Mouse (Mus musculus) midbrain, postnatal 0 days (tissue): ENCODE measurements around the gene Sergef. TPM values are rescaled to one million over a fixed set of nuclear protein-coding genes. Genes with fewer than 3 reads are reported as not detected.
A peak's percentile ranks its signal among the peaks of the same experiment; 100 is the strongest.

Experiments used
- ATAC-seq: fragments of 200-750 bp; cut with Nextera tagmentation; 2 replicates; pipeline ENCODE4 v1.8.0; 2017; ENCODE audit warnings: moderate number of reproducible peaks, mild to moderate bottlenecking, moderate TSS enrichment, moderate library complexity; ENCODE audit not compliant: low FRiP score
- DNase-seq: peaks from one replicate; pipeline ENCODE4 v3.0.0-alpha.2; 2015; ENCODE audit warnings: low spot score
- H3K27ac ChIP-seq: fragments of 300-500 bp; sonication (generic); 2 replicates; pipeline ENCODE4 v1.5.1; 2014; ENCODE audit warnings: low read depth, mild to moderate bottlenecking, low read length, mixed read lengths
- H3K27me3 ChIP-seq: fragments of 300-500 bp; sonication (generic); 2 replicates; pipeline ENCODE4 v1.6.1; 2014; ENCODE audit warnings: low read length, control low read depth, mixed read lengths; ENCODE audit not compliant: insufficient read depth
- H3K36me3 ChIP-seq: fragments of 300-500 bp; sonication (generic); 2 replicates; pipeline ENCODE4 v1.6.1; 2014; ENCODE audit warnings: low read length, control low read depth, mixed read lengths; ENCODE audit not compliant: insufficient read depth
- H3K4me1 ChIP-seq: fragments of 300-500 bp; sonication (generic); 2 replicates; pipeline ENCODE4 v1.6.1; 2014; ENCODE audit warnings: mild to moderate bottlenecking, control low read depth, antibody characterized with exemption, low read length, mixed read lengths; ENCODE audit not compliant: insufficient read depth
- H3K4me2 ChIP-seq: fragments of 300-500 bp; sonication (generic); 2 replicates; pipeline ENCODE4 v1.6.1; 2014; ENCODE audit warnings: low read depth, mild to moderate bottlenecking, low read length, mixed read lengths; ENCODE audit not compliant: poor library complexity, severe bottlenecking
- H3K4me3 ChIP-seq: fragments of 300-500 bp; sonication (generic); 2 replicates; pipeline ENCODE4 v1.5.1; 2014; ENCODE audit warnings: low read depth, mild to moderate bottlenecking, low read length, moderate library complexity
- H3K9ac ChIP-seq: fragments of 300-500 bp; sonication (generic); replicated peaks from 2 replicates; pipeline ENCODE4 v1.6.1; 2014; ENCODE audit warnings: mild to moderate bottlenecking, low read length, moderate library complexity, mixed read lengths; ENCODE audit not compliant: poor library complexity, severe bottlenecking
- H3K9me3 ChIP-seq: fragments of 300-500 bp; sonication (generic); 2 replicates; pipeline ENCODE4 v1.6.1; 2016; ENCODE audit warnings: low read length, control low read depth
- CTCF ChIP-seq: IDR thresholded peaks from 2 replicates; pipeline ENCODE4 v1.5.1; 2016; ENCODE audit warnings: antibody characterized with exemption, mild to moderate bottlenecking
- WGBS: fragments of 180-500 bp; shearing (Covaris S2); extraction: QIAGEN DNeasy Blood & Tissue Kit; methylation state at CpG from one replicate; pipeline ENCODE4 v1.1.7; 2014; 5-methylcytosine and 5-hydroxymethylcytosine counted together
- polyA plus RNA-seq: library from polyadenylated mRNA; unstranded; fragments of >200 nt; fragmentation: Nextera tagmentation; extraction: Ambion mirVana; gene quantifications from 2 replicates; pipeline ENCODE4 v1.2.1, GENCODE M21; 2015
- total RNA-seq: library from RNA; depleted of rRNA; stranded (reverse); fragments of >200 nt; gene quantifications from 2 replicates; pipeline ENCODE4 v1.2.3, GENCODE M21; 2014

Sergef gene
- total and polyA plus RNA-seq, 2 experiments from 2014 or later, result 47.5 to 50.9 TPM

DNA sequence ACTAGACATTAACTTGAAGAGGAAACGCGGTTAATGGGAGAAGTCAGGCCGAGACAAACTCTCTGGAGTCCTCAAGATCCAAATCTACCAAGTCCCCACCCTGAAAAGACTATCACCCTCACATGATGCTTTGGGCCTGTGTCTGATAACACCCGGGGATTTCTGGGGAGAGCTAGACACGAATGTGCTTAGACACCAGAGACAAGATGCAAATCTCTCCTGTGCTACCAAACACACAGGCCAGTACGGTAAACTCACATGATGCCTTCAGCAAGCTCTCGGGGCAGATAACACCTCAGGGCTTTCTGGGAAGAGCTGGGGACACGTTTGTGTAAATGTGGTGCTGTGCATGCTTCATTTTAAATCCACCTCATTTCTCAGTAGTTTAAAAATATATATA, 36.3 kb upstream of the Sergef start:
- H3K4me1 ChIP-seq, result no peaks in the 10 kb centered on the region
- no peak overlapping the region for H3K27ac ChIP-seq
- no peaks in the 10 kb centered on the region for H3K9me3 ChIP-seq
- no peak overlapping the region for H3K4me2 ChIP-seq
- no peaks in the 10 kb centered on the region for H3K27me3 ChIP-seq
- H3K36me3 ChIP-seq, result no peaks in the 10 kb centered on the region
- H3K4me3 ChIP-seq, result no peak overlapping the region
- TF ChIP-seq CTCF, result no peak
- ATAC-seq, result no peak
- WGBS, result 85% methylated on average over 8 of the region's 8 CpGs
- H3K9ac ChIP-seq, result no peak overlapping the region
- no peak for DNase-seq

DNA sequence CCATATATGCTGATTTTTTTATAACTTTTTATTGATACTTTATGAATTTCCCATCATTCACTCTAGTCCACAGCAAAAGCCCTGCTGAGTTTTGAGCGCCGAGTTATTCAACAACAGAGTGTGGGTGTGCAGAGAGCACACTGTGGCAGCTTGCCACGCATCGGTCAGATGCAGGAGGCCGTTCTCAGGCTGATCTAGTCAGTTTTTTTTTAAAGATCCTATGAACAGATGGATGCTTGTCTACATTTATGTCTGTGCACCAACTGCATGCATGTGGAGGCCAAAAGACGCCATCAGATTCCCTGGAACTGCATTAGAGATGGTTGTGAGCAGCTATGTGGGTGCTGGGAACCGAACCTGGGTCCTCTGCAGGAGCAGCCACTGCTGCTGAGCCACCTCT, 35.5 kb upstream of the Sergef start:
- Histone ChIP-seq H3K4me2 (no peak overlapping the region), H3K27ac (no peak overlapping the region), H3K27me3 (no peaks in the 10 kb centered on the region), H3K9ac (no peak overlapping the region), H3K9me3 (no peaks in the 10 kb centered on the region), H3K36me3 (no peaks in the 10 kb centered on the region), H3K4me1 (no peaks in the 10 kb centered on the region), H3K4me3 (no peak overlapping the region)
- DNase-seq, result no peak
- TF ChIP-seq CTCF, result no peak
- no peak for ATAC-seq
- 91% methylated on average over 7 of the region's 7 CpGs for WGBS

DNA sequence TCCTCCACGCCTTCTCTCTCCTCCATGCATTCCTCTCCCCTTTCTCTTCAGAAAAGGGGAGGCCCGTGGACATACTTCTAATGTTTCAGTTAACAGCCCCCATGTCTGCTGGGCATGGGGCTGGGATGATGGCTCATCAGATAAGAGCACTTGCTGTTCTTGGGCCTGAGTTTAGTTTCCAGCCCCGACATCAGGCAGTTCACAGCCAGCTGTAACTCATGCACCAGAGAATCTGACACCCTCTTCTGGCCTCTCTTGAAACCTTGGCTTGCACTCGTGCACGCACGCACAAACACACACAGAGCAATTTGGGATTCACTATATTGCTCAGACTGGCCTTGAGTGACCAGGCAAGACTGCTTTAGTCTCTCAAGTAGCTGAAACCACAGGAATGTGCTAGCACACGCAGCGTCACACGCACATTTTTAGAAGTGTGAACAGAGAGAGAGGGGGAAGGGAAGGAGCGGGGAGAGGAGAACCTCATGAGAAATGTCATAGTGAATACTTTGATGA, 32.6 kb upstream of the Sergef start, which contains the start of gene Tph1:
Gene Tph1 (minus strand): TSS at position 378 of the 513 bp plus-strand sequence.
- Histone ChIP-seq H3K4me3 (no peak within 1 kb of the TSS), H3K4me2 (no peak within 1 kb of the TSS), H3K27ac (no peak within 1 kb of the TSS), H3K9me3 (no peaks in the 10 kb centered on the region), H3K36me3 (no peaks in the 10 kb centered on the region), H3K27me3 (no peaks in the 10 kb centered on the region), H3K9ac (no peak within 1 kb of the TSS), H3K4me1 (peaks cover 2% of the 10 kb centered on the region; the same call in 1 of the 2 replicates)
- 72% methylated on average over 10 of the region's 10 CpGs for WGBS
- no peak for DNase-seq
- TF ChIP-seq CTCF, result no peak
- no peak for ATAC-seq

DNA sequence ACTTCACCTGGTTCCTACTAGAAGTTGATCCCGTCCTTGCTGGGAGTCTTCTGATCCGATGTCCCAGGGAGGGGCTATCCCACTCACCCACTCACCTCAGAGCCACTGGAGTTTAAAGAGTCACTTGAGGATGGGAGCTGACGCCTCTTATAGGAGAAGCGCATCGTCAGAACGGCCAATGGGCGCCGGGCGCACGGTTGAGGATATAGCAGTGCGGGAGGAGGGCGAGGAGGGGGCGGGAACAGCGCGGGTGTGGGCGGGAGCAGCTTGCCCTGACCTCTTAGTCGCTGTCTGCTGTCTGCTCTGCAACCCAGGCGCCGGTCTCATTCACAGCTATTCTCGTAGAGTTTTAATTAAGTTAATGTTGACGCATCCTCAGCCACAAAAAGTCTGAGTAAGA, 27.6 kb upstream of the Sergef start:
- Histone ChIP-seq H3K27ac (no peak overlapping the region), H3K36me3 (no peaks in the 10 kb centered on the region), H3K9me3 (no peaks in the 10 kb centered on the region), H3K9ac (no peak overlapping the region), H3K4me3 (peak overlapping the region; percentile 8; the same call in 1 of the 2 replicates), H3K4me1 (peaks cover 3% of the 10 kb centered on the region; the same call in 1 of the 2 replicates), H3K27me3 (peaks cover 13% of the 10 kb centered on the region; the same call in 1 of the 2 replicates), H3K4me2 (peak overlapping the region; percentile 52)
- ATAC-seq (0 out of 2 replicates have a peak, but pooled peaks have one; percentile 44), DNase-seq (peak; percentile 22)
- WGBS, result 3% methylated on average over 21 of the region's 21 CpGs
- no peak for TF ChIP-seq CTCF

DNA sequence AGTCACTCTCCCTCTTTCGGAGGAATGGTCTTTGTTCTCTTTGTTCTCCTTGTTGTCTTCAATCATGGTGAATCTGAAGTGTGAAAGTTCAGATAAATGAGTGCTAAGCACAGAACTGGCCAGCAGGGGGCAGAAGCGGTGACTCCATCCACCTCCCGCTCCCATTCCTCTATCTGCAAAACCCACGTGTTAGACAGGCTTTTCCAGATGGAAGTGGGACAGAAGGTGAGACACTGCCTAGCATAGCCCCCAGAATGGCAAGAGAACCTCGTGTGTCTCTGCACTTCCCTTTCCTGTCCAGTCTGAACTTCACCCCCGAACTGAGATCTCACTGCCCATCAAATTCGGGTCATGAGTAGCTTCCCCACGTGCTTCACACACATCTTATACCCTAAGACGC, 25.6 kb upstream of the Sergef start:
- ATAC-seq (no peak), DNase-seq (peak; percentile 42)
- Histone ChIP-seq H3K36me3 (no peaks in the 10 kb centered on the region), H3K9me3 (no peaks in the 10 kb centered on the region), H3K27ac (no peak overlapping the region), H3K4me1 (peaks cover 3% of the 10 kb centered on the region; the same call in 1 of the 2 replicates), H3K4me2 (no peak overlapping the region), H3K4me3 (no peak overlapping the region), H3K27me3 (peaks cover 13% of the 10 kb centered on the region; the same call in 1 of the 2 replicates), H3K9ac (no peak overlapping the region)
- TF ChIP-seq CTCF, result peak; percentile 71
- 40% methylated on average over 9 of the region's 9 CpGs for WGBS

DNA sequence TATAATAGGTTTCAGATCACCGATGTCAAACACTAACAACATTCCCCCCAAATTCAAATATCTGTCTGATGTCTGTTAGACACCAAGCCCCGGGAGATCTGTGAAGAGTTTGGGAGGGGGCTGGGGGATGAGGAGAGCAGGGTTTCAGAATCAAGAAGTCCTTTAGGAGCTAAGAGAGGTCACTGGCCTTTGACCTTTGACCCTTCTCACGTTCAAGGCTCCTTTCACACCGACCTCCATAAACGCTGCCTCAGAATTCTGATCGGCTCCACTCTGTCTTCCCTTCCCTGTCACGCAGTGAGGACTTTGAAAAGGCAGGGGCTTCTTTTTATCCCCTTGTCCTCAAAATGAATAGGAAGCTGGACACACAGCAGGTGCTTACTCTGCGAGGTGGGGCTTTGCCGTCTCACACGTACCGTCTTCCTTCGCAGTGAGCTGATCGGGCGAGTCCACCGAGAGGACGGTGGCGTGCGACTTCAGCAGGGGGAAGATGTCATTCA, 22.0 kb upstream of the Sergef start:
- no peak overlapping the region for H3K27ac ChIP-seq
- H3K27me3 ChIP-seq, result peaks cover 8% of the 10 kb centered on the region; the same call in 1 of the 2 replicates
- ATAC-seq (no peak), DNase-seq (no peak)
- H3K4me2 ChIP-seq, result peak overlapping the region; percentile 40
- no peaks in the 10 kb centered on the region for H3K4me1 ChIP-seq
- no peak overlapping the region for H3K9ac ChIP-seq
- TF ChIP-seq CTCF, result no peak
- no peak overlapping the region; the same call in 1 of the 2 replicates for H3K4me3 ChIP-seq
- no peaks in the 10 kb centered on the region for H3K36me3 ChIP-seq
- WGBS, result 15% methylated on average over 18 of the region's 18 CpGs
- H3K9me3 ChIP-seq, result no peaks in the 10 kb centered on the region
